Mouse (Mus musculus) MEL (cell line): ENCODE results near the gene Brat1. TPM values are rescaled to one million over a fixed set of nuclear protein-coding genes. Genes with fewer than 3 reads are reported as not detected.
A peak's percentile ranks its signal among the peaks of the same experiment; 100 is the strongest.

Experiments used
- DNase-seq: peaks from one replicate; pipeline ENCODE4 v3.0.0; 2011; ENCODE audit warnings: low read depth, low spot score
- H3K27ac ChIP-seq: 2 replicates; pipeline ENCODE4 v1.5.1; 2012; ENCODE audit warnings: low read depth, mild to moderate bottlenecking, control low read depth, low read length, moderate library complexity; ENCODE audit not compliant: control insufficient read depth
- H3K27me3 ChIP-seq, 2 experiments: fragments of 150-350 bp in 1 of 2; sonication (generic) in 1 of 2; 2 replicates each; pipeline ENCODE4 v1.6.1; 2012; ENCODE audit warnings: low read length in 2 of 2, mild to moderate bottlenecking in 2 of 2, improper control_type of control experiment in 1 of 2, moderate library complexity in 1 of 2; ENCODE audit not compliant: insufficient read depth in 2 of 2, control insufficient read depth in 1 of 2
- H3K36me3 ChIP-seq, 2 experiments: 2 replicates each; pipeline ENCODE4 v1.6.1; 2012 to 2014; ENCODE audit warnings: low read length in 2 of 2, improper control_type of control experiment in 1 of 2, inconsistent platforms in 1 of 2, mild to moderate bottlenecking in 1 of 2; ENCODE audit not compliant: insufficient read depth in 2 of 2, control insufficient read depth in 1 of 2
- H3K4me1 ChIP-seq, 2 experiments: fragments of 150-350 bp in 1 of 2; sonication (generic) in 1 of 2; 2 replicates each; pipeline ENCODE4 v1.6.1; 2012; ENCODE audit warnings: low read length in 2 of 2, improper control_type of control experiment in 1 of 2, mild to moderate bottlenecking in 1 of 2; ENCODE audit not compliant: insufficient read depth in 2 of 2, control insufficient read depth in 1 of 2
- H3K4me3 ChIP-seq, 2 experiments: fragments of 150-350 bp in 1 of 2; sonication (generic) in 1 of 2; 2 replicates each; pipeline ENCODE4 v1.5.1; 2012; ENCODE audit warnings: low read depth in 2 of 2, low read length in 2 of 2, mild to moderate bottlenecking in 2 of 2, moderate library complexity in 2 of 2, control low read depth in 1 of 2, improper control_type of control experiment in 1 of 2; ENCODE audit not compliant: control insufficient read depth in 1 of 2, insufficient read depth in 1 of 2
- H3K79me2 ChIP-seq: 2 replicates; pipeline ENCODE4 v1.6.1; 2012; ENCODE audit warnings: mild to moderate bottlenecking, low read length, moderate library complexity; ENCODE audit not compliant: control insufficient read depth, poor library complexity, insufficient read depth
- H3K9ac ChIP-seq: 2 replicates; pipeline ENCODE4 v1.6.1; 2012; ENCODE audit warnings: low read depth, mild to moderate bottlenecking, control low read depth, low read length, moderate library complexity; ENCODE audit not compliant: control insufficient read depth, poor library complexity, severe bottlenecking
- H3K9me3 ChIP-seq: fragments of 150-350 bp; sonication (generic); replicated peaks from 2 replicates; pipeline ENCODE4 v1.6.1; 2012; ENCODE audit warnings: mild to moderate bottlenecking, low read length, improper control_type of control experiment, moderate library complexity; ENCODE audit not compliant: insufficient read depth
- BHLHE40 ChIP-seq: IDR thresholded peaks from 2 replicates; pipeline ENCODE4 v1.6.1; 2012; ENCODE audit warnings: low read depth, mild to moderate bottlenecking, inconsistent platforms, low read length, improper control_type of control experiment, borderline replicate concordance
- CHD2 ChIP-seq: IDR thresholded peaks from 2 replicates; pipeline ENCODE4 v1.6.1; 2011; ENCODE audit warnings: low read length, improper control_type of control experiment
- ELF1 ChIP-seq: IDR thresholded peaks from 2 replicates; pipeline ENCODE4 v1.6.1; 2014; ENCODE audit warnings: low read depth, mild to moderate bottlenecking, inconsistent platforms, low read length, improper control_type of control experiment, moderate library complexity
- EP300 ChIP-seq, 2 experiments: IDR thresholded peaks; 2 replicates each; pipeline ENCODE4 v1.6.1; 2011; ENCODE audit warnings: improper control_type of control experiment in 2 of 2, low read length in 2 of 2, low read depth in 1 of 2, mild to moderate bottlenecking in 1 of 2
- ETS1 ChIP-seq: IDR thresholded peaks from 2 replicates; pipeline ENCODE4 v1.6.1; 2012; ENCODE audit warnings: low read depth, mild to moderate bottlenecking, inconsistent platforms, low read length, improper control_type of control experiment, moderate library complexity
- GABPA ChIP-seq: IDR thresholded peaks from 2 replicates; pipeline ENCODE4 v1.6.1; 2012; ENCODE audit warnings: low read depth, mild to moderate bottlenecking, inconsistent platforms, low read length, improper control_type of control experiment, moderate library complexity
- GATA1 ChIP-seq: IDR thresholded peaks from 2 replicates; pipeline ENCODE4 v1.6.1; 2011; ENCODE audit warnings: low read depth, low read length, improper control_type of control experiment
- HCFC1 ChIP-seq: IDR thresholded peaks from 2 replicates; pipeline ENCODE4 v1.6.1; 2012; ENCODE audit warnings: low read depth, mild to moderate bottlenecking, inconsistent platforms, low read length, improper control_type of control experiment, moderate library complexity
- JUND ChIP-seq: IDR thresholded peaks from 2 replicates; pipeline ENCODE4 v1.6.1; 2011; ENCODE audit warnings: low read depth, mild to moderate bottlenecking, improper control_type of control experiment, low read length
- KAT2A ChIP-seq: conservative IDR thresholded peaks from 2 replicates; pipeline ENCODE4 v1.6.1; 2012; ENCODE audit warnings: low read depth, low read length, improper control_type of control experiment, inconsistent platforms
- MAZ ChIP-seq: IDR thresholded peaks from 2 replicates; pipeline ENCODE4 v1.6.1; 2012; ENCODE audit warnings: low read depth, mild to moderate bottlenecking, inconsistent platforms, low read length, improper control_type of control experiment
- MYB ChIP-seq: IDR thresholded peaks from 2 replicates; pipeline ENCODE4 v1.6.1; 2011; ENCODE audit warnings: mild to moderate bottlenecking, low read depth, low read length, improper control_type of control experiment
- MYC ChIP-seq: IDR thresholded peaks from 2 replicates; pipeline ENCODE4 v1.6.1; 2011; ENCODE audit warnings: low read depth, mild to moderate bottlenecking, low read length, improper control_type of control experiment, moderate library complexity
- NELFE ChIP-seq: IDR thresholded peaks from 2 replicates; pipeline ENCODE4 v1.6.1; 2011; ENCODE audit warnings: low read depth, low read length, improper control_type of control experiment
- NRF1 ChIP-seq: IDR thresholded peaks from 2 replicates; pipeline ENCODE4 v1.6.1; 2014; ENCODE audit warnings: low read depth, mild to moderate bottlenecking, inconsistent platforms, low read length, improper control_type of control experiment, moderate library complexity; ENCODE audit not compliant: poor library complexity, insufficient read depth, severe bottlenecking
- POLR2A ChIP-seq, 2 experiments: IDR thresholded peaks; 2 replicates each; pipeline ENCODE4 v1.6.1; 2011 to 2012; ENCODE audit warnings: low read length in 2 of 2, mild to moderate bottlenecking in 2 of 2, control low read depth in 1 of 2, improper control_type of control experiment in 1 of 2, low read depth in 1 of 2, moderate library complexity in 1 of 2; ENCODE audit not compliant: control insufficient read depth in 1 of 2, insufficient read depth in 1 of 2, poor library complexity in 1 of 2
- RAD21 ChIP-seq: IDR thresholded peaks from 2 replicates; pipeline ENCODE4 v1.6.1; 2011; ENCODE audit warnings: mild to moderate bottlenecking, low read depth, low read length, improper control_type of control experiment
- SMC3 ChIP-seq: IDR thresholded peaks from 2 replicates; pipeline ENCODE4 v1.6.1; 2011; ENCODE audit warnings: low read depth, low read length, improper control_type of control experiment
- TBP ChIP-seq: IDR thresholded peaks from 2 replicates; pipeline ENCODE4 v1.8.0; 2011; ENCODE audit warnings: low read depth, low read length, improper control_type of control experiment
- UBTF ChIP-seq: IDR thresholded peaks from 2 replicates; pipeline ENCODE4 v1.6.1; 2012; ENCODE audit warnings: low read depth, mild to moderate bottlenecking, inconsistent platforms, low read length, improper control_type of control experiment, moderate library complexity, borderline replicate concordance; ENCODE audit not compliant: insufficient read depth
- USF1 ChIP-seq: IDR thresholded peaks from 2 replicates; pipeline ENCODE4 v1.6.1; 2014; ENCODE audit warnings: low read depth, mild to moderate bottlenecking, inconsistent platforms, low read length, improper control_type of control experiment, moderate library complexity
- USF2 ChIP-seq, 2 experiments: IDR thresholded peaks; 2 replicates each; pipeline ENCODE4 v1.6.1; 2011 to 2012; ENCODE audit warnings: improper control_type of control experiment in 2 of 2, low read length in 2 of 2, borderline replicate concordance in 1 of 2, inconsistent platforms in 1 of 2, low read depth in 1 of 2, mild to moderate bottlenecking in 1 of 2; ENCODE audit not compliant: insufficient read depth in 1 of 2
- ZC3H11A ChIP-seq: IDR thresholded peaks from 2 replicates; pipeline ENCODE4 v1.6.1; 2012; ENCODE audit warnings: low read depth, mild to moderate bottlenecking, inconsistent platforms, low read length, improper control_type of control experiment
- ZKSCAN1 ChIP-seq: IDR thresholded peaks from 2 replicates; pipeline ENCODE4 v1.6.1; 2012; ENCODE audit warnings: low read depth, mild to moderate bottlenecking, inconsistent platforms, low read length, improper control_type of control experiment, moderate library complexity
- ZMIZ1 ChIP-seq: IDR thresholded peaks from 2 replicates; pipeline ENCODE4 v1.6.1; 2012; ENCODE audit warnings: low read depth, mild to moderate bottlenecking, inconsistent platforms, low read length, improper control_type of control experiment, moderate library complexity
- ZNF384 ChIP-seq: IDR thresholded peaks from 2 replicates; pipeline ENCODE4 v1.6.1; 2012; ENCODE audit warnings: low read depth, mild to moderate bottlenecking, inconsistent platforms, low read length, improper control_type of control experiment
- polyA plus RNA-seq, 2 experiments: library from polyadenylated mRNA; stranded (reverse) in 1 of 2; unstranded in 1 of 2; fragments of >175 nt in 1 of 2; fragments of >200 nt in 1 of 2; gene quantifications; 2 replicates each; pipeline versions ENCODE4 v1.2.1 to v1.2.4; 2012; ENCODE audit warnings: low replicate concordance in 2 of 2, low read depth in 1 of 2; ENCODE audit not compliant: insufficient read length in 2 of 2, insufficient read depth in 1 of 2, missing spikeins in 1 of 2
- total RNA-seq: library from RNA; depleted of rRNA; stranded (reverse); fragments of 300-350 nt; gene quantifications from 2 replicates; pipeline ENCODE4 v1.2.3, GENCODE M21; 2012

The Brat1 gene
- total and polyA plus RNA-seq, 3 experiments = 13.7 to 14.2 TPM; not detected in 1

- H3K4me1 ChIP-seq = no peaks in the 10 kb centered on the region
These were observed 35.0 kb downstream of the Brat1 start for GRCm38 (mm10) chr5:140739813-140740212.

GRCm38 (mm10) chr5:140741040-140741439, 36.2 kb downstream of the Brat1 start:
- Histone ChIP-seq H3K27me3 (no peaks in the 10 kb centered on the region), H3K79me2 (no peaks in the 10 kb centered on the region), H3K36me3 (no peaks in the 10 kb centered on the region), H3K27ac (no peak overlapping the region), H3K9me3 (no peaks in the 10 kb centered on the region), H3K4me3 (no peak overlapping the region), H3K4me1 (no peaks in the 10 kb centered on the region), H3K9ac (no peak overlapping the region)
- no peak for TF ChIP-seq GABPA
- TF ChIP-seq MYB = no peak
- TF ChIP-seq BHLHE40 = no peak
- no peak for TF ChIP-seq ZKSCAN1
- no peak for TF ChIP-seq EP300 (IDR thresholded peaks at IDR 0.05; ENCODE audit: low read depth in 1 of 2, low read length in 2 of 2)
- no peak for TF ChIP-seq KAT2A
- no peak for TF ChIP-seq GATA1
- no peak for TF ChIP-seq ZMIZ1
- no peak for TF ChIP-seq NRF1
- TF ChIP-seq POLR2A (IDR thresholded peaks at IDR 0.05; ENCODE audit: control insufficient read depth in 1 of 2, insufficient read depth in 1 of 2, low read depth in 1 of 2, low read length in 2 of 2, poor library complexity in 1 of 2) = no peak
- no peak for TF ChIP-seq ETS1
- TF ChIP-seq UBTF = no peak
- no peak for TF ChIP-seq JUND
- TF ChIP-seq RAD21 = no peak
- DNase-seq = no peak

More at GRCm38 (mm10) chr5:140739813-140740212, 35.0 kb downstream of the Brat1 start:
- Histone ChIP-seq H3K9ac (no peak overlapping the region), H3K9me3 (no peaks in the 10 kb centered on the region), H3K27ac (no peak overlapping the region), H3K4me3 (no peak overlapping the region), H3K27me3 (no peaks in the 10 kb centered on the region), H3K36me3 (no peaks in the 10 kb centered on the region), H3K79me2 (no peaks in the 10 kb centered on the region)
- TF ChIP-seq ZNF384 (no peak), SMC3 (no peak), NELFE (no peak), MYB (no peak), USF2 (IDR thresholded peaks at IDR 0.05; ENCODE audit: borderline replicate concordance in 1 of 2, insufficient read depth in 1 of 2, low read depth in 1 of 2, low read length in 2 of 2) (no peak), EP300 (IDR thresholded peaks at IDR 0.05; ENCODE audit: low read depth in 1 of 2, low read length in 2 of 2) (no peak), TBP (no peak), ETS1 (no peak), ZC3H11A (no peak), ELF1 (no peak), MYC (no peak), ZMIZ1 (no peak), BHLHE40 (no peak), HCFC1 (no peak), JUND (no peak), KAT2A (no peak), MAZ (no peak), USF1 (no peak), POLR2A (IDR thresholded peaks at IDR 0.05; ENCODE audit: control insufficient read depth in 1 of 2, insufficient read depth in 1 of 2, low read depth in 1 of 2, low read length in 2 of 2, poor library complexity in 1 of 2) (no peak), CHD2 (no peak)
- peak; percentile 18 for DNase-seq
